Mouse (Mus musculus) inflammation-experienced regulatory T-cells, adult 6 months (primary cell): ENCODE data around the gene Apoa4. TPM values are rescaled to one million over a fixed set of nuclear protein-coding genes. Genes with fewer than 3 reads are reported as not detected.

Source experiments
- ATAC-seq: one replicate; pipeline ENCODE4 v1.8.0; 2017
- polyA plus RNA-seq, 3 experiments: library from polyadenylated mRNA; unstranded; fragments of 100-300 nt; shearing (Covaris generic); gene quantifications; one replicate each; pipeline ENCODE4 v1.2.1; 2017

Gene Apoa4
- polyA plus RNA-seq, 3 experiments from 2014 or later = not detected

GRCm38 (mm10) chr9:46282631-46283436 is 42.3 kb downstream of the Apoa4 start, which contains the start of gene Bud13:
TSS of gene Bud13 (plus strand) at chr9:46283008.
- ATAC-seq = peak; percentile 94

Other genes with a start within 250 kb of the Apoa4 start
- 10 to 100 TPM; 58.6 to 75.2 (median 67.0) TPM for gene Pafah1b2, start 228.0 kb upstream of the Apoa4 start, polyA plus RNA-seq
- 10 to 100 TPM; 11.0 to 13.9 (median 11.5) TPM for gene Sik3, start 227.9 kb upstream of the Apoa4 start, polyA plus RNA-seq
- not detected for gene Apoa1, start 12.1 kb upstream of the Apoa4 start, polyA plus RNA-seq
- not detected for gene Apoc3, start 5.1 kb upstream of the Apoa4 start, polyA plus RNA-seq
- not detected for gene Apoa5, start 27.9 kb downstream of the Apoa4 start, polyA plus RNA-seq
- gene Zpr1, start 32.4 kb downstream of the Apoa4 start, polyA plus RNA-seq = 10 to 100 TPM; 30.3 to 38.3 (median 37.5) TPM
- 10 to 100 TPM; 12.1 to 19.9 (median 19.7) TPM for gene Bud13, start 42.3 kb downstream of the Apoa4 start, polyA plus RNA-seq
- not detected for gene 4931429L15Rik, start 79.3 kb downstream of the Apoa4 start, polyA plus RNA-seq